Mouse (Mus musculus) intestine, postnatal 0 days (tissue): ENCODE results near the gene Smco4. TPM values are rescaled to one million over a fixed set of nuclear protein-coding genes. Genes with fewer than 3 reads are reported as not detected.
A peak's percentile ranks its signal among the peaks of the same experiment; 100 is the strongest.

Experiments
- ATAC-seq: fragments of 200-750 bp; cut with Nextera tagmentation; 2 replicates; pipeline ENCODE4 v1.8.0; 2017; ENCODE audit warnings: mild to moderate bottlenecking, moderate TSS enrichment, moderate library complexity
- H3K27ac ChIP-seq: fragments of 300-500 bp; sonication (generic); 2 replicates; pipeline ENCODE4 v1.5.1; 2014; ENCODE audit warnings: mild to moderate bottlenecking, low read depth, low read length, moderate library complexity
- H3K27me3 ChIP-seq: fragments of 300-500 bp; sonication (generic); replicated peaks from 2 replicates; pipeline ENCODE4 v1.6.1; 2014; ENCODE audit warnings: low read length, mixed read lengths; ENCODE audit not compliant: control insufficient read depth, insufficient read depth
- H3K36me3 ChIP-seq: fragments of 300-500 bp; sonication (generic); 2 replicates; pipeline ENCODE4 v1.6.1; 2014; ENCODE audit warnings: mild to moderate bottlenecking, moderate library complexity; ENCODE audit not compliant: control insufficient read depth, insufficient read depth
- H3K4me1 ChIP-seq: fragments of 300-500 bp; sonication (generic); replicated peaks from 2 replicates; pipeline ENCODE4 v1.6.1; 2014; ENCODE audit warnings: antibody characterized with exemption, low read length, mixed read lengths; ENCODE audit not compliant: control insufficient read depth, insufficient read depth
- H3K4me2 ChIP-seq: fragments of 300-500 bp; sonication (generic); replicated peaks from 2 replicates; pipeline ENCODE4 v1.6.1; 2014; ENCODE audit warnings: low read depth, mild to moderate bottlenecking, moderate library complexity
- H3K4me3 ChIP-seq: fragments of 300-500 bp; sonication (generic); 2 replicates; pipeline ENCODE4 v1.5.1; 2014; ENCODE audit warnings: low read depth, low read length
- H3K9ac ChIP-seq: fragments of 300-500 bp; sonication (generic); 2 replicates; pipeline ENCODE4 v1.6.1; 2014; ENCODE audit warnings: mild to moderate bottlenecking, low read depth, low read length
- H3K9me3 ChIP-seq: fragments of 300-500 bp; sonication (generic); 2 replicates; pipeline ENCODE4 v1.6.1; 2016; ENCODE audit warnings: mixed run types; ENCODE audit not compliant: control insufficient read depth
- CTCF ChIP-seq: sonication (generic); IDR thresholded peaks from 2 replicates; pipeline ENCODE4 v1.5.1; 2016; ENCODE audit warnings: low read depth, mild to moderate bottlenecking, control low read depth, antibody characterized with exemption, moderate library complexity
- WGBS: fragments of 180-500 bp; shearing (Covaris S2); extraction: QIAGEN DNeasy Blood & Tissue Kit; methylation state at CpG from one replicate; pipeline ENCODE4 v1.1.7; 2014; 5-methylcytosine and 5-hydroxymethylcytosine counted together
- polyA plus RNA-seq: library from polyadenylated mRNA; unstranded; fragments of >200 nt; fragmentation: Nextera tagmentation; extraction: Ambion mirVana; gene quantifications from 2 replicates; pipeline ENCODE4 v1.2.1, GENCODE M21; 2015

Gene Smco4
- polyA plus RNA-seq, 1 experiment from 2014 or later = 4.3 TPM

DNA sequence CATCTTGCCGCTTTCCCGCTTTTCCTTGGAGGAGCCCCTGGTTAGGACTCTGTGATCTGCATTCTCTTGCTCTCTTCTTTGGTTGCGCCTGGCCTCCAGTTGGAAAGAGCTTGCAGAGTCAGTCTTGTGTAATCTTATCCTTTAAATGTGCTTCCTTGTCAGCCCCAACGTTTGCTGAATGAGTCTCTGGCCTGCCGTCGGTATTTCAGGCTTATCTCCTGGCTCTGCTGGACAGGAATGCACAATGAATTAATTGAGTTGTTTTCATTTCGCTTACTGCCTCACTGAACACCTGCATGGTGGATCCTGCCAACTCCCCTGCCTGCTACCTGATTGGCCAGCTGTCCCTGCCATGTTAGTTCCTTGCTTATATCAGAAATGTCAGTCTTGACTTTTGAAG lies 19.7 kb downstream of the Smco4 start:
- Histone ChIP-seq H3K4me1 (peaks cover 13% of the 10 kb centered on the region), H3K9ac (no peak overlapping the region), H3K36me3 (no peaks in the 10 kb centered on the region), H3K27me3 (no peaks in the 10 kb centered on the region), H3K27ac (peak overlapping the region; percentile 46; the same call in 1 of the 2 replicates), H3K9me3 (no peaks in the 10 kb centered on the region), H3K4me2 (no peak overlapping the region), H3K4me3 (no peak overlapping the region)
- TF ChIP-seq CTCF = no peak
- 37% methylated on average over 7 of the region's 7 CpGs for WGBS
- ATAC-seq = peak; percentile 23

DNA sequence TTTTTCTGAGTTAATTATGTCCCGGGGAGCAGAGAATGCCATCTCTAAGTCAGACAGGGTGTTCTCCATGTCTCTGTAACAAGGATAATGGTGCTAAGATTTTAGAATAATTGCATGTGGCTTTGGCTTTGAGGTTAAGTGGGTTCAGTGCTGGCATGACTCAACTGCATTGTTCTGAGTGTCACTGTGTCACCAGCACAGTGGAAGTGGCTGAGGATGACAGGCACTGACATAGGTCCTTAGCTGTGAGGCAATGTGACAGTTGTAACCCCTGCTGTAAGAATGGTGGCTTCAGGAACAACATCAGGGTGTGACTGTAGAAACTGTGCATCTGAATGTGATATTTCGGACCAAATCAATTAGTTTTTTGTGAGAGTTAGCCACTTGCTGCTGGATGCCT lies 22.8 kb downstream of the Smco4 start:
- Histone ChIP-seq H3K27ac (no peak overlapping the region), H3K9ac (no peak overlapping the region), H3K9me3 (no peaks in the 10 kb centered on the region), H3K4me2 (no peak overlapping the region), H3K4me1 (peaks cover 13% of the 10 kb centered on the region), H3K27me3 (no peaks in the 10 kb centered on the region), H3K4me3 (no peak overlapping the region), H3K36me3 (no peaks in the 10 kb centered on the region)
- 81% methylated on average over 2 of the region's 2 CpGs for WGBS
- no peak for ATAC-seq
- no peak for TF ChIP-seq CTCF

DNA sequence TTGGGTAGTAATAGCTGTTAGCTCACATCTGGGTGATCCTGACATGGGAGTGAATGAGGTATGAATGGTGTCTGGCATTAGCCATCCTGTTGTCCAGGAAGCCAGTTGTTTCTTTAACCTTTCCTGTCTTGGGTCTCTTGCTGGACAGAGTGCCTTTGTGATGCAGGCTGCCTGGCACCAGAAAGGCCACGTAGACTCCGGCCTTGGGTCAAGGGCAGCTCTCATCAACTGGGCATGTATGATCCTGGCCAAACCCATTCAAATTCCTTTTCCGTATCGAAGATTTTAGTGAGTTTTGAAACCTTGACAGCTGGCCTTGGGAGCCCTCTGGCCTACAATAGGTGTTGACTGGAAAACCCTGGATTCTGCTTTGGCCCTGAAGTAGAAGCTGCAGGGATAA lies 24.7 kb downstream of the Smco4 start:
- no peak overlapping the region for H3K27ac ChIP-seq
- H3K36me3 ChIP-seq = no peaks in the 10 kb centered on the region
- no peak overlapping the region for H3K4me3 ChIP-seq
- H3K9me3 ChIP-seq = no peaks in the 10 kb centered on the region
- no peak overlapping the region for H3K9ac ChIP-seq
- TF ChIP-seq CTCF = no peak
- 88% methylated on average over 4 of the region's 4 CpGs for WGBS
- peaks cover 13% of the 10 kb centered on the region for H3K4me1 ChIP-seq
- no peaks in the 10 kb centered on the region for H3K27me3 ChIP-seq
- H3K4me2 ChIP-seq = no peak overlapping the region
- no peak for ATAC-seq

GRCm38 (mm10) chr9:15522348-15522747 lies 29.1 kb downstream of the Smco4 start:
- no peak for TF ChIP-seq CTCF
- no peak for ATAC-seq
- Histone ChIP-seq H3K36me3 (no peaks in the 10 kb centered on the region), H3K4me3 (no peak overlapping the region), H3K27me3 (no peaks in the 10 kb centered on the region), H3K9ac (no peak overlapping the region), H3K9me3 (no peaks in the 10 kb centered on the region), H3K27ac (no peak overlapping the region), H3K4me1 (peaks cover 5% of the 10 kb centered on the region; the same call in 1 of the 2 replicates), H3K4me2 (no peak overlapping the region)
- WGBS = 89% methylated on average over 10 of the region's 10 CpGs

- Histone ChIP-seq H3K27ac (no peak overlapping the region), H3K4me2 (no peak overlapping the region), H3K9me3 (no peaks in the 10 kb centered on the region), H3K4me3 (no peak overlapping the region), H3K4me1 (peaks cover 5% of the 10 kb centered on the region; the same call in 1 of the 2 replicates), H3K36me3 (no peaks in the 10 kb centered on the region), H3K27me3 (no peaks in the 10 kb centered on the region), H3K9ac (no peak overlapping the region)
- 68% methylated on average over 5 of the region's 5 CpGs for WGBS
- ATAC-seq = no peak
- TF ChIP-seq CTCF = no peak
These were observed 29.7 kb downstream of the Smco4 start for GRCm38 (mm10) chr9:15522887-15523286.

GRCm38 (mm10) chr9:15523646-15524045 lies 30.4 kb downstream of the Smco4 start:
- Histone ChIP-seq H3K27ac (no peak overlapping the region), H3K4me2 (no peak overlapping the region), H3K4me3 (no peak overlapping the region), H3K9me3 (no peaks in the 10 kb centered on the region), H3K27me3 (no peaks in the 10 kb centered on the region), H3K9ac (no peak overlapping the region), H3K4me1 (peaks cover 5% of the 10 kb centered on the region; the same call in 1 of the 2 replicates), H3K36me3 (no peaks in the 10 kb centered on the region)
- no peak for TF ChIP-seq CTCF
- 84% methylated on average over 6 of the region's 6 CpGs for WGBS
- no peak for ATAC-seq

DNA sequence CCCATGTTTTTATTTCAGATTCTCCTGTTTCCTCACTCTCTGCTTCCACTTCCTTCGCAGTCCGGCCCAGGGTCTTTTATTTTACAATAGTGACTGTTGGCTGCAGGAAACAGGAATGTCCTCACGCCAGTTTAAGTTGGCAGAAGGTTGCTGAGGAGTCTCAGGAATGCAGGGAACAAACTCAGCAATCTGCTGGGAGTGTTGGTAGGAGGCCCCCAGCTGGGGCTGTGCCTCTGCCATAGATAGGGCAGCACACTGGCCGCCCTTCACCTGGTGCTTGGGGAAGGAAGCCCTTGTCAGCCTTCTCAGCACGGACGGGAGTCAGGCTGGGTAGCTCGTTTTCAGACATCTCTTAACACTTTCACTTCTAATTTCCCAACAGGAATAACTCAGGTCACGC lies 32.0 kb downstream of the Smco4 start:
- Histone ChIP-seq H3K27ac (no peak overlapping the region), H3K9me3 (no peaks in the 10 kb centered on the region), H3K4me1 (peaks cover 16% of the 10 kb centered on the region), H3K36me3 (no peaks in the 10 kb centered on the region), H3K4me3 (no peak overlapping the region), H3K27me3 (no peaks in the 10 kb centered on the region), H3K9ac (no peak overlapping the region), H3K4me2 (no peak overlapping the region; the same call in 1 of the 2 replicates)
- WGBS = 35% methylated on average over 8 of the region's 8 CpGs
- TF ChIP-seq CTCF = no peak
- no peak for ATAC-seq
